Mouse (Mus musculus) hindbrain, embryonic 14.5 days (tissue): Measurements from ENCODE around the gene Ddx10. TPM values are rescaled to one million over a fixed set of nuclear protein-coding genes. Genes with fewer than 3 reads are reported as not detected.

Experiments
- ATAC-seq: fragments of 200-750 bp; cut with Nextera tagmentation; 2 replicates; pipeline ENCODE4 v1.8.0; 2017; ENCODE audit warnings: moderate number of reproducible peaks, mild to moderate bottlenecking, moderate TSS enrichment, moderate library complexity; ENCODE audit not compliant: low FRiP score
- DNase-seq: peaks from one replicate; pipeline ENCODE4 v3.0.0-alpha.2; 2015; ENCODE audit warnings: low spot score
- H3K27ac ChIP-seq: fragments of 300-500 bp; sonication (generic); 2 replicates; pipeline ENCODE4 v1.5.1; 2014; ENCODE audit warnings: mild to moderate bottlenecking, moderate library complexity
- H3K27me3 ChIP-seq: fragments of 300-500 bp; sonication (generic); 2 replicates; pipeline ENCODE4 v1.6.1; 2014; ENCODE audit warnings: mild to moderate bottlenecking, low read length, mixed read lengths; ENCODE audit not compliant: control insufficient read depth, insufficient read depth
- H3K36me3 ChIP-seq: fragments of 300-500 bp; sonication (generic); replicated peaks from 2 replicates; pipeline ENCODE4 v1.6.1; 2014; ENCODE audit not compliant: control insufficient read depth, insufficient read depth
- H3K4me1 ChIP-seq: fragments of 300-500 bp; sonication (generic); replicated peaks from 2 replicates; pipeline ENCODE4 v1.6.1; 2014; ENCODE audit warnings: antibody characterized with exemption, low read length, mixed read lengths; ENCODE audit not compliant: control insufficient read depth, insufficient read depth
- H3K4me2 ChIP-seq: fragments of 300-500 bp; sonication (generic); replicated peaks from 2 replicates; pipeline ENCODE4 v1.6.1; 2014; ENCODE audit warnings: mild to moderate bottlenecking, moderate library complexity
- H3K4me3 ChIP-seq: fragments of 300-500 bp; sonication (generic); replicated peaks from 2 replicates; pipeline ENCODE4 v1.5.1; 2014; ENCODE audit warnings: mild to moderate bottlenecking, low read length
- H3K9ac ChIP-seq: fragments of 300-500 bp; sonication (generic); 2 replicates; pipeline ENCODE4 v1.6.1; 2014
- H3K9me3 ChIP-seq: fragments of 300-500 bp; sonication (generic); 2 replicates; pipeline ENCODE4 v1.6.1; 2016; ENCODE audit warnings: low read length; ENCODE audit not compliant: control insufficient read depth
- WGBS: fragments of 180-500 bp; shearing (Covaris S2); extraction: QIAGEN DNeasy Blood & Tissue Kit; methylation state at CpG from one replicate; pipeline ENCODE4 v1.1.7; 2014; 5-methylcytosine and 5-hydroxymethylcytosine counted together
- polyA plus RNA-seq: library from polyadenylated mRNA; unstranded; fragments of >200 nt; fragmentation: Nextera tagmentation; extraction: Ambion mirVana; gene quantifications from 2 replicates; pipeline ENCODE4 v1.2.1, GENCODE M21; 2014

The Ddx10 gene
- polyA plus RNA-seq, 1 experiment from 2014 or later: 25.1 TPM

GRCm38 (mm10) chr9:53068166-53068565 lies 179.7 kb downstream of the Ddx10 start:
- H3K4me2 ChIP-seq: no peak overlapping the region
- H3K9me3 ChIP-seq: no peaks in the 10 kb centered on the region
- no peak for DNase-seq
- no peak overlapping the region for H3K4me3 ChIP-seq
- no peak for ATAC-seq
- H3K4me1 ChIP-seq: peaks cover 5% of the 10 kb centered on the region; the same call in 1 of the 2 replicates
- WGBS: 90% methylated on average over 5 of the region's 5 CpGs
- no peaks in the 10 kb centered on the region for H3K36me3 ChIP-seq
- H3K27me3 ChIP-seq: no peaks in the 10 kb centered on the region
- H3K27ac ChIP-seq: no peak overlapping the region
- H3K9ac ChIP-seq: no peak overlapping the region

- no peak overlapping the region for H3K27ac ChIP-seq
- no peak for DNase-seq
- 56% methylated on average over 4 of the region's 4 CpGs for WGBS
Measured at GRCm38 (mm10) chr9:53066428-53066827, 181.4 kb downstream of the Ddx10 start.

GRCm38 (mm10) chr9:53065028-53065427 lies 182.8 kb downstream of the Ddx10 start:
- Histone ChIP-seq H3K27ac (no peak overlapping the region), H3K9ac (no peak overlapping the region), H3K4me3 (no peak overlapping the region), H3K27me3 (no peaks in the 10 kb centered on the region), H3K4me2 (no peak overlapping the region), H3K36me3 (no peaks in the 10 kb centered on the region), H3K4me1 (peaks cover 5% of the 10 kb centered on the region; the same call in 1 of the 2 replicates), H3K9me3 (no peaks in the 10 kb centered on the region)
- DNase-seq: no peak
- WGBS: 71% methylated on average over 2 of the region's 2 CpGs
- ATAC-seq: no peak

More at GRCm38 (mm10) chr9:53066428-53066827, 181.4 kb downstream of the Ddx10 start:
- Histone ChIP-seq H3K9me3 (no peaks in the 10 kb centered on the region), H3K4me3 (no peak overlapping the region), H3K4me2 (no peak overlapping the region), H3K27me3 (no peaks in the 10 kb centered on the region), H3K9ac (no peak overlapping the region), H3K36me3 (no peaks in the 10 kb centered on the region), H3K4me1 (peaks cover 5% of the 10 kb centered on the region; the same call in 1 of the 2 replicates)
- no peak for ATAC-seq

- no peaks in the 10 kb centered on the region for H3K27me3 ChIP-seq
- ATAC-seq (no peak), DNase-seq (no peak)
- H3K4me2 ChIP-seq: no peak overlapping the region
- WGBS: 93% methylated on average over 6 of the region's 6 CpGs
- no peaks in the 10 kb centered on the region for H3K9me3 ChIP-seq
- H3K36me3 ChIP-seq: no peaks in the 10 kb centered on the region
- no peak overlapping the region for H3K27ac ChIP-seq
- peaks cover 5% of the 10 kb centered on the region; the same call in 1 of the 2 replicates for H3K4me1 ChIP-seq
- no peak overlapping the region for H3K9ac ChIP-seq
- no peak overlapping the region for H3K4me3 ChIP-seq
Measured at GRCm38 (mm10) chr9:53064531-53064930, 183.3 kb downstream of the Ddx10 start.

- Histone ChIP-seq H3K36me3 (no peaks in the 10 kb centered on the region), H3K4me2 (no peak overlapping the region), H3K27me3 (no peaks in the 10 kb centered on the region), H3K9me3 (peaks cover 4% of the 10 kb centered on the region; the same call in 1 of the 2 replicates), H3K4me1 (no peaks in the 10 kb centered on the region), H3K4me3 (no peak overlapping the region), H3K9ac (no peak overlapping the region), H3K27ac (no peak overlapping the region)
- ATAC-seq (no peak), DNase-seq (no peak)
- 65% methylated on average over 3 of the region's 3 CpGs for WGBS
Measured at GRCm38 (mm10) chr9:53055306-53055705, 192.5 kb downstream of the Ddx10 start.

Other genes starting within 250 kb of the Ddx10 start
- gene Exph5, start 53.6 kb upstream of the Ddx10 start, polyA plus RNA-seq: 0.35 and 0.53 TPM in 2 replicates
- 6.6 and 7.7 TPM in 2 replicates for gene Kdelc2, start 136.0 kb upstream of the Ddx10 start, polyA plus RNA-seq
- gene 4930550C14Rik, start 154.3 kb upstream of the Ddx10 start, polyA plus RNA-seq: 0.31 TPM in 1 of 2 replicates, not detected in the other